Mouse (Mus musculus) megakaryocyte, embryonic 14.5 days (primary cell): ENCODE data around the gene S100a11. TPM values are rescaled to one million over a fixed set of nuclear protein-coding genes. Genes with fewer than 3 reads are reported as not detected.
A peak's percentile ranks its signal among the peaks of the same experiment; 100 is the strongest.
"Not testable (repeated sequence)": the region's sequence is repeated elsewhere in the genome, so short reads cannot be mapped to it uniquely, and the experiment has no call there.

Experiments used
- H3K27me3 ChIP-seq: replicated peaks from 2 replicates; pipeline ENCODE3; 2012; ENCODE audit warnings: inconsistent platforms
- H3K36me3 ChIP-seq: replicated peaks from 2 replicates; pipeline ENCODE3; 2012; ENCODE audit warnings: low read length, inconsistent platforms, mixed read lengths
- H3K4me1 ChIP-seq: 2 replicates; pipeline ENCODE4 v1.6.1; 2012; ENCODE audit warnings: inconsistent platforms
- H3K4me3 ChIP-seq: replicated peaks from 2 replicates; pipeline ENCODE3; 2012; ENCODE audit warnings: moderate library complexity, mild to moderate bottlenecking, inconsistent platforms
- H3K9me3 ChIP-seq: 2 replicates; pipeline ENCODE4 v1.6.1; 2012; ENCODE audit warnings: inconsistent platforms
- FLI1 ChIP-seq: IDR thresholded peaks from 2 replicates; pipeline ENCODE4 v1.6.1; 2012; ENCODE audit warnings: low read length, inconsistent platforms, mixed read lengths
- GATA1 ChIP-seq: IDR thresholded peaks from 3 replicates; pipeline ENCODE4 v1.6.1; 2012; ENCODE audit warnings: mixed read lengths, low read length, inconsistent platforms, borderline replicate concordance
- polyA plus RNA-seq: library from polyadenylated mRNA; stranded (reverse); fragments of >175 nt; gene quantifications from 2 replicates; pipeline ENCODE4 v1.2.3, GENCODE M21; 2012; ENCODE audit warnings: low replicate concordance; ENCODE audit not compliant: insufficient read depth

S100a11 gene
- polyA plus RNA-seq, 1 experiment: 39.4 TPM

GRCm38 (mm10) chr3:93519856-93520329, 395 bp upstream of the S100a11 start:
- peak overlapping the region; percentile 93 for H3K4me3 ChIP-seq
- H3K9me3 ChIP-seq: no peaks in the 10 kb centered on the region
- TF ChIP-seq GATA1 (no peak), FLI1 (no peak)
- H3K4me1 ChIP-seq: peaks cover 22% of the 10 kb centered on the region
- H3K36me3 ChIP-seq: peaks cover 8% of the 10 kb centered on the region
- no peaks in the 10 kb centered on the region for H3K27me3 ChIP-seq

GRCm38 (mm10) chr3:93521462-93522057, 1.3 kb downstream of the S100a11 start:
- Histone ChIP-seq H3K4me1 (peaks cover 22% of the 10 kb centered on the region), H3K9me3 (no peaks in the 10 kb centered on the region), H3K27me3 (no peaks in the 10 kb centered on the region), H3K4me3 (peak overlapping the region; percentile 93), H3K36me3 (peaks cover 17% of the 10 kb centered on the region)
- TF ChIP-seq FLI1: no peak
- TF ChIP-seq GATA1: no peak

GRCm38 (mm10) chr3:93522611-93523010, 2.3 kb downstream of the S100a11 start:
- H3K36me3 ChIP-seq: peaks cover 23% of the 10 kb centered on the region
- no peaks in the 10 kb centered on the region for H3K9me3 ChIP-seq
- H3K4me1 ChIP-seq: peaks cover 18% of the 10 kb centered on the region
- no peak for TF ChIP-seq GATA1
- no peak for TF ChIP-seq FLI1
- no peaks in the 10 kb centered on the region for H3K27me3 ChIP-seq
- no peak overlapping the region for H3K4me3 ChIP-seq

- Histone ChIP-seq H3K4me1 (peaks cover 9% of the 10 kb centered on the region), H3K27me3 (no peaks in the 10 kb centered on the region), H3K4me3 (no peak overlapping the region), H3K9me3 (peaks cover 8% of the 10 kb centered on the region), H3K36me3 (peaks cover 23% of the 10 kb centered on the region)
- TF ChIP-seq GATA1 (no peak), FLI1 (no peak)
Observed at GRCm38 (mm10) chr3:93527300-93527699, 7.0 kb downstream of the S100a11 start.

- Histone ChIP-seq H3K4me3 (no peak overlapping the region), H3K9me3 (peaks cover 16% of the 10 kb centered on the region), H3K4me1 (peaks cover 4% of the 10 kb centered on the region; the same call in 1 of the 2 replicates), H3K27me3 (no peaks in the 10 kb centered on the region), H3K36me3 (peaks cover 23% of the 10 kb centered on the region)
- TF ChIP-seq FLI1 (no peak), GATA1 (no peak)
Observed at GRCm38 (mm10) chr3:93528807-93529206, 8.5 kb downstream of the S100a11 start.

GRCm38 (mm10) chr3:93537068-93537576, 16.8 kb downstream of the S100a11 start:
- H3K27me3 ChIP-seq: no peaks in the 10 kb centered on the region
- peaks cover 6% of the 10 kb centered on the region for H3K4me1 ChIP-seq
- H3K36me3 ChIP-seq: no peaks in the 10 kb centered on the region
- peak overlapping the region; percentile 2 for H3K4me3 ChIP-seq
- TF ChIP-seq GATA1 (no peak), FLI1 (no peak)
- H3K9me3 ChIP-seq: peaks cover 12% of the 10 kb centered on the region

GRCm38 (mm10) chr3:93538486-93538885, 18.2 kb downstream of the S100a11 start:
- TF ChIP-seq FLI1: no peak
- peaks cover 6% of the 10 kb centered on the region for H3K4me1 ChIP-seq

GRCm38 (mm10) chr3:93541501-93541900, 21.2 kb downstream of the S100a11 start:
- TF ChIP-seq GATA1 (no peak), FLI1 (no peak)
- peaks cover 11% of the 10 kb centered on the region for H3K4me1 ChIP-seq
- no peak overlapping the region for H3K4me3 ChIP-seq
- H3K9me3 ChIP-seq: no peaks in the 10 kb centered on the region
- H3K36me3 ChIP-seq: no peaks in the 10 kb centered on the region
- peaks cover 2% of the 10 kb centered on the region for H3K27me3 ChIP-seq

More at GRCm38 (mm10) chr3:93538486-93538885, 18.2 kb downstream of the S100a11 start:
- H3K36me3 ChIP-seq: no peaks in the 10 kb centered on the region
- no peaks in the 10 kb centered on the region for H3K27me3 ChIP-seq
- no peak overlapping the region for H3K4me3 ChIP-seq
- 0 out of 2 replicates have a peak, but pooled peaks cover 5% of the 10 kb centered on the region for H3K9me3 ChIP-seq

GRCm38 (mm10) chr3:93544170-93544569, 23.9 kb downstream of the S100a11 start:
- H3K9me3 ChIP-seq, H3K4me3 ChIP-seq, H3K27me3 ChIP-seq, H3K36me3 ChIP-seq: not testable (repeated sequence)
- peaks cover 25% of the 10 kb centered on the region for H3K4me1 ChIP-seq

GRCm38 (mm10) chr3:93547099-93547648, 26.9 kb downstream of the S100a11 start:
- H3K36me3 ChIP-seq: no peaks in the 10 kb centered on the region
- peaks cover 47% of the 10 kb centered on the region for H3K4me1 ChIP-seq
- TF ChIP-seq GATA1 (no peak), FLI1 (no peak)
- no peak overlapping the region for H3K4me3 ChIP-seq
- H3K27me3 ChIP-seq: peaks cover 2% of the 10 kb centered on the region
- H3K9me3 ChIP-seq: no peaks in the 10 kb centered on the region
